Mouse (Mus musculus): ENCODE measurements at regions not wholly inside any gene's neighbourhood (a gene's known extent, or its start where the extent isn't known, plus 50 kb on each side); places are given as distances from the start of the nearest gene placed in this dataset.
"Not testable (repeated sequence)": the region's sequence is repeated elsewhere in the genome, so short reads cannot be mapped to it uniquely, and the experiment has no call there.

GRCm38 (mm10) chr3:8264366-8265033 lies 1345.4 kb downstream of the Zfp704 start:
- Histone ChIP-seq H3K27me3 (replicated peaks) (no peaks in the 10 kb centered on the region), H3K9me3 (no peaks in the 10 kb centered on the region), H3K4me2 (no peak overlapping the region), H3K36me3 (no peaks in the 10 kb centered on the region), H3K4me1 (no peaks in the 10 kb centered on the region), H3K9ac (no peak overlapping the region), H3K4me3 (replicated peaks) (no peak overlapping the region), H3K27ac (no peak overlapping the region)
- ATAC-seq (ENCODE audit: insufficient read depth, low FRiP score, low read depth) = no peak
- 31% methylated on average over 4 of the region's 4 CpGs for whole genome bisulfite sequencing

- H3K4me3 ChIP-seq (replicated peaks) = no peak overlapping the region
- no peak overlapping the region for H3K9ac ChIP-seq
- no peak for ATAC-seq (ENCODE audit: insufficient read depth, low FRiP score, low read depth)
- no peaks in the 10 kb centered on the region for H3K4me1 ChIP-seq
- H3K27ac ChIP-seq = no peak overlapping the region
- no peaks in the 10 kb centered on the region for H3K36me3 ChIP-seq
- H3K27me3 ChIP-seq (replicated peaks) = no peaks in the 10 kb centered on the region
- no peak overlapping the region for H3K4me2 ChIP-seq
- no peaks in the 10 kb centered on the region for H3K9me3 ChIP-seq
Measured at GRCm38 (mm10) chr3:8257293-8257692, 1352.6 kb downstream of the Zfp704 start.

- H3K4me1 ChIP-seq = no peaks in the 10 kb centered on the region
- WGBS = 60% methylated on average over 2 of the region's 2 CpGs
- H3K9ac ChIP-seq = no peak overlapping the region
- no peak overlapping the region for H3K27ac ChIP-seq
- no peak overlapping the region for H3K4me2 ChIP-seq
- no peaks in the 10 kb centered on the region for H3K9me3 ChIP-seq
- no peak for ATAC-seq (ENCODE audit: insufficient read depth, low FRiP score, low read depth)
- no peaks in the 10 kb centered on the region for H3K36me3 ChIP-seq
- no peak overlapping the region for H3K4me3 ChIP-seq (replicated peaks)
- H3K27me3 ChIP-seq (replicated peaks) = no peaks in the 10 kb centered on the region
Measured at GRCm38 (mm10) chr3:8252311-8252710, 1357.6 kb downstream of the Zfp704 start.

- Histone ChIP-seq H3K9me3 (no peaks in the 10 kb centered on the region), H3K4me1 (no peaks in the 10 kb centered on the region), H3K4me2 (no peak overlapping the region), H3K27ac (no peak overlapping the region), H3K36me3 (no peaks in the 10 kb centered on the region), H3K4me3 (replicated peaks) (no peak overlapping the region), H3K9ac (no peak overlapping the region), H3K27me3 (replicated peaks) (no peaks in the 10 kb centered on the region)
- ATAC-seq (ENCODE audit: insufficient read depth, low FRiP score, low read depth) = no peak
- 77% methylated on average over 1 of the region's 1 CpGs for WGBS
Measured at GRCm38 (mm10) chr3:8248911-8249310, 1361.0 kb downstream of the Zfp704 start.

- 34% methylated on average over 1 of the region's 1 CpGs for WGBS
- not testable (repeated sequence) for H3K36me3 ChIP-seq; H3K4me3 ChIP-seq (replicated peaks); ATAC-seq (ENCODE audit: insufficient read depth, low FRiP score, low read depth); H3K9ac ChIP-seq; H3K27me3 ChIP-seq (replicated peaks); H3K27ac ChIP-seq; H3K4me1 ChIP-seq; H3K9me3 ChIP-seq; H3K4me2 ChIP-seq
Measured at GRCm38 (mm10) chr3:8245822-8246221, 1364.1 kb downstream of the Zfp704 start.

- not testable (repeated sequence) for H3K9ac ChIP-seq; H3K36me3 ChIP-seq; H3K4me1 ChIP-seq; H3K27me3 ChIP-seq (replicated peaks); H3K4me2 ChIP-seq; H3K27ac ChIP-seq; H3K9me3 ChIP-seq; H3K4me3 ChIP-seq (replicated peaks)
- ATAC-seq (ENCODE audit: insufficient read depth, low FRiP score, low read depth) = peak; percentile 87
- 72% methylated on average over 2 of the region's 2 CpGs for WGBS
Measured at GRCm38 (mm10) chr3:8245195-8245789, 1364.6 kb downstream of the Zfp704 start.

- H3K4me3 ChIP-seq (replicated peaks); H3K36me3 ChIP-seq; ATAC-seq (ENCODE audit: insufficient read depth, low FRiP score, low read depth); H3K9me3 ChIP-seq; H3K4me1 ChIP-seq; H3K9ac ChIP-seq; H3K27ac ChIP-seq; H3K27me3 ChIP-seq (replicated peaks); H3K4me2 ChIP-seq: not testable (repeated sequence)
- WGBS = 86% methylated on average over 4 of the region's 4 CpGs
Measured at GRCm38 (mm10) chr3:8244526-8245194, 1365.2 kb downstream of the Zfp704 start.

- Histone ChIP-seq H3K4me2 (no peak overlapping the region), H3K9me3 (no peaks in the 10 kb centered on the region), H3K27me3 (replicated peaks) (no peaks in the 10 kb centered on the region), H3K36me3 (no peaks in the 10 kb centered on the region), H3K4me3 (replicated peaks) (no peak overlapping the region), H3K9ac (no peak overlapping the region), H3K27ac (no peak overlapping the region), H3K4me1 (no peaks in the 10 kb centered on the region)
- ATAC-seq (ENCODE audit: insufficient read depth, low FRiP score, low read depth) = no peak; the same call in 1 of the 2 replicates
- WGBS = 70% methylated on average over 6 of the region's 6 CpGs
Measured at GRCm38 (mm10) chr3:8206623-8207404, 1403.1 kb downstream of the Zfp704 start.

GRCm38 (mm10) chr3:8163030-8163429 lies 1446.9 kb downstream of the Zfp704 start:
- Histone ChIP-seq H3K4me2 (no peak overlapping the region), H3K27me3 (replicated peaks) (no peaks in the 10 kb centered on the region), H3K4me3 (replicated peaks) (no peak overlapping the region), H3K27ac (no peak overlapping the region), H3K4me1 (no peaks in the 10 kb centered on the region), H3K36me3 (no peaks in the 10 kb centered on the region), H3K9me3 (no peaks in the 10 kb centered on the region), H3K9ac (no peak overlapping the region)
- 79% methylated on average over 4 of the region's 4 CpGs for WGBS
- no peak for ATAC-seq (ENCODE audit: insufficient read depth, low FRiP score, low read depth)

- 79% methylated on average over 4 of the region's 4 CpGs for WGBS
- no peaks in the 10 kb centered on the region for H3K9me3 ChIP-seq
- ATAC-seq (ENCODE audit: insufficient read depth, low FRiP score, low read depth) = no peak
- H3K9ac ChIP-seq = no peak overlapping the region
- H3K4me1 ChIP-seq = no peaks in the 10 kb centered on the region
- no peaks in the 10 kb centered on the region for H3K36me3 ChIP-seq
- no peak overlapping the region for H3K27ac ChIP-seq
- H3K27me3 ChIP-seq (replicated peaks) = no peaks in the 10 kb centered on the region
- no peak overlapping the region for H3K4me2 ChIP-seq
- H3K4me3 ChIP-seq (replicated peaks) = no peak overlapping the region
Measured at GRCm38 (mm10) chr3:8161997-8162756, 1447.7 kb downstream of the Zfp704 start.

GRCm38 (mm10) chr3:8143016-8143415 lies 1466.9 kb downstream of the Zfp704 start:
- no peak overlapping the region for H3K9ac ChIP-seq
- H3K27me3 ChIP-seq (replicated peaks) = no peaks in the 10 kb centered on the region
- H3K36me3 ChIP-seq = no peaks in the 10 kb centered on the region
- H3K9me3 ChIP-seq = no peaks in the 10 kb centered on the region
- no peak overlapping the region for H3K27ac ChIP-seq
- H3K4me2 ChIP-seq = no peak overlapping the region
- no peak overlapping the region for H3K4me3 ChIP-seq (replicated peaks)
- no peak for ATAC-seq (ENCODE audit: insufficient read depth, low FRiP score, low read depth)
- 48% methylated on average over 2 of the region's 2 CpGs for WGBS
- no peaks in the 10 kb centered on the region for H3K4me1 ChIP-seq
